Mouse (Mus musculus) cortical plate, adult 2 months (tissue): Measurements from ENCODE around the gene Safb2. TPM values are rescaled to one million over a fixed set of nuclear protein-coding genes. Genes with fewer than 3 reads are reported as not detected.
"Not testable (repeated sequence)": the region's sequence is repeated elsewhere in the genome, so short reads cannot be mapped to it uniquely, and the experiment has no call there.

Experiments
- H3K27ac ChIP-seq: fragments of 200-500 bp; 2 replicates; pipeline ENCODE4 v1.5.1; 2012; ENCODE audit warnings: low read length, control low read depth, inconsistent platforms; ENCODE audit not compliant: insufficient read depth
- H3K4me1 ChIP-seq: fragments of 200-500 bp; 2 replicates; pipeline ENCODE4 v1.6.1; 2011; ENCODE audit warnings: low read length; ENCODE audit not compliant: control insufficient read depth, insufficient read depth
- H3K4me3 ChIP-seq: fragments of 200-500 bp; 2 replicates; pipeline ENCODE4 v1.5.1; 2011; ENCODE audit warnings: mild to moderate bottlenecking, low read length, control low read depth; ENCODE audit not compliant: insufficient read depth
- CTCF ChIP-seq: fragments of 200-500 bp; IDR thresholded peaks from 2 replicates; pipeline ENCODE4 v1.5.1; 2011; ENCODE audit warnings: mild to moderate bottlenecking, control low read depth, low read length; ENCODE audit not compliant: insufficient read depth; ENCODE audit errors: extremely low read depth
- POLR2A ChIP-seq: fragments of 200-500 bp; IDR thresholded peaks from 2 replicates; pipeline ENCODE4 v1.6.1; 2011; ENCODE audit warnings: mild to moderate bottlenecking, low read length, control low read depth; ENCODE audit not compliant: insufficient read depth; ENCODE audit errors: extremely low read depth
- polyA plus RNA-seq: library from polyadenylated mRNA; depleted of rRNA; stranded (reverse); fragments of >200 nt; gene quantifications from 2 replicates; pipeline ENCODE4 v1.2.3, GENCODE M21; 2012; rRNA removed

The Safb2 gene
- polyA plus RNA-seq, result 93.0 and 110 TPM in 2 replicates

- peak within 1 kb of the TSS; percentile 79 for H3K27ac ChIP-seq
- peak; percentile 90 for TF ChIP-seq POLR2A
- TF ChIP-seq CTCF, result no peak
- H3K4me1 ChIP-seq, result peaks cover 15% of the 10 kb centered on the region
- H3K4me3 ChIP-seq, result peak within 1 kb of the TSS; percentile 83
Observed at GRCm38 (mm10) chr17:56584257-56585130, at the start of gene Safb2, which contains the start of gene Safb. Gene Safb2 (minus strand): TSS chr17:56584585. Gene Safb (plus strand): TSS chr17:56584825.

- no peak for TF ChIP-seq CTCF
- no peak for TF ChIP-seq POLR2A
- no peak overlapping the region for H3K4me3 ChIP-seq
Observed at GRCm38 (mm10) chr17:56634023-56634422, 49.6 kb upstream of the Safb2 start.

GRCm38 (mm10) chr17:56631807-56632206, 47.4 kb upstream of the Safb2 start:
- TF ChIP-seq POLR2A (no peak), CTCF (no peak)
- H3K27ac ChIP-seq, result no peak overlapping the region
- H3K4me3 ChIP-seq, result no peak overlapping the region
- H3K4me1 ChIP-seq, result no peaks in the 10 kb centered on the region

More at GRCm38 (mm10) chr17:56634023-56634422, 49.6 kb upstream of the Safb2 start:
- no peak overlapping the region for H3K27ac ChIP-seq
- H3K4me1 ChIP-seq, result no peaks in the 10 kb centered on the region

- not testable (repeated sequence) for H3K27ac ChIP-seq, H3K4me1 ChIP-seq, H3K4me3 ChIP-seq
Observed at GRCm38 (mm10) chr17:56629800-56630781, 45.7 kb upstream of the Safb2 start.

GRCm38 (mm10) chr17:56627530-56628277, 43.3 kb upstream of the Safb2 start, which contains the start of gene Catsperd:
Gene Catsperd (plus strand): TSS chr17:56628143.
- TF ChIP-seq CTCF (no peak), POLR2A (no peak)
- no peak within 1 kb of the TSS for H3K27ac ChIP-seq

GRCm38 (mm10) chr17:56626754-56627470, 42.5 kb upstream of the Safb2 start, which contains the start of gene Lonp1:
Gene Lonp1 (minus strand): TSS chr17:56626887.
- TF ChIP-seq CTCF (no peak), POLR2A (peak; percentile 76; the same call in 1 of the 2 replicates)
- peak within 1 kb of the TSS; percentile 35 for H3K4me3 ChIP-seq
- no peak within 1 kb of the TSS for H3K27ac ChIP-seq
- no peaks in the 10 kb centered on the region for H3K4me1 ChIP-seq

More at GRCm38 (mm10) chr17:56627530-56628277, 43.3 kb upstream of the Safb2 start, which contains the start of gene Catsperd:
- Histone ChIP-seq H3K4me3 (peak within 1 kb of the TSS; percentile 35), H3K4me1 (no peaks in the 10 kb centered on the region)

GRCm38 (mm10) chr17:56626260-56626659, 41.9 kb upstream of the Safb2 start:
- TF ChIP-seq POLR2A, result no peak
- TF ChIP-seq CTCF, result no peak
- H3K4me1 ChIP-seq, result no peaks in the 10 kb centered on the region
- H3K27ac ChIP-seq, result no peak overlapping the region
- peak overlapping the region; percentile 35 for H3K4me3 ChIP-seq

GRCm38 (mm10) chr17:56625495-56625894, 41.1 kb upstream of the Safb2 start:
- Histone ChIP-seq H3K27ac (no peak overlapping the region), H3K4me3 (no peak overlapping the region; the same call in 1 of the 2 replicates), H3K4me1 (no peaks in the 10 kb centered on the region)
- TF ChIP-seq POLR2A (no peak), CTCF (no peak)

GRCm38 (mm10) chr17:56617628-56618027, 33.2 kb upstream of the Safb2 start:
- peaks cover 4% of the 10 kb centered on the region; the same call in 1 of the 2 replicates for H3K4me1 ChIP-seq
- no peak for TF ChIP-seq CTCF
- no peak for TF ChIP-seq POLR2A

More at GRCm38 (mm10) chr17:56617628-56618027, 33.2 kb upstream of the Safb2 start:
- no peak overlapping the region for H3K4me3 ChIP-seq
- H3K27ac ChIP-seq, result no peak overlapping the region
